Mouse (Mus musculus) midbrain, embryonic 12.5 days (tissue): ENCODE data around the gene Ski. TPM values are rescaled to one million over a fixed set of nuclear protein-coding genes. Genes with fewer than 3 reads are reported as not detected.

Experiments used
- ATAC-seq: fragments of 200-750 bp; cut with Nextera tagmentation; 2 replicates; pipeline ENCODE4 v1.8.0; 2017; ENCODE audit warnings: low read depth, moderate TSS enrichment, moderate library complexity; ENCODE audit not compliant: low FRiP score
- H3K27ac ChIP-seq: fragments of 300-500 bp; sonication (generic); replicated peaks from 2 replicates; pipeline ENCODE4 v1.5.1; 2016; ENCODE audit warnings: mild to moderate bottlenecking
- H3K27me3 ChIP-seq: fragments of 300-500 bp; sonication (generic); 2 replicates; pipeline ENCODE4 v1.6.1; 2016; ENCODE audit warnings: mild to moderate bottlenecking
- H3K36me3 ChIP-seq: fragments of 300-500 bp; sonication (generic); 2 replicates; pipeline ENCODE4 v1.6.1; 2016
- H3K4me1 ChIP-seq: fragments of 300-500 bp; sonication (generic); 2 replicates; pipeline ENCODE4 v1.6.1; 2016
- H3K4me2 ChIP-seq: fragments of 300-500 bp; sonication (generic); replicated peaks from 2 replicates; pipeline ENCODE4 v1.6.1; 2016; ENCODE audit warnings: mild to moderate bottlenecking, moderate library complexity
- H3K4me3 ChIP-seq: fragments of 300-500 bp; sonication (generic); 2 replicates; pipeline ENCODE4 v1.5.1; 2016; ENCODE audit warnings: mild to moderate bottlenecking
- H3K9ac ChIP-seq: fragments of 300-500 bp; sonication (generic); replicated peaks from 2 replicates; pipeline ENCODE4 v1.6.1; 2016; ENCODE audit warnings: mild to moderate bottlenecking, moderate library complexity
- H3K9me3 ChIP-seq: fragments of 300-500 bp; sonication (generic); 2 replicates; pipeline ENCODE4 v1.6.1; 2016; ENCODE audit warnings: mild to moderate bottlenecking
- WGBS: fragments of 180-500 bp; shearing (Covaris S2); methylation state at CpG from one replicate; pipeline ENCODE4 v1.1.7; 2016; 5-methylcytosine and 5-hydroxymethylcytosine counted together
- polyA plus RNA-seq: library from polyadenylated mRNA; unstranded; fragments of >200 nt; fragmentation: Nextera tagmentation; extraction: Ambion mirVana; gene quantifications from 2 replicates; pipeline ENCODE4 v1.2.1, GENCODE M21; 2016

Gene Ski
- polyA plus RNA-seq, 1 experiment from 2014 or later: 12.2 TPM

DNA sequence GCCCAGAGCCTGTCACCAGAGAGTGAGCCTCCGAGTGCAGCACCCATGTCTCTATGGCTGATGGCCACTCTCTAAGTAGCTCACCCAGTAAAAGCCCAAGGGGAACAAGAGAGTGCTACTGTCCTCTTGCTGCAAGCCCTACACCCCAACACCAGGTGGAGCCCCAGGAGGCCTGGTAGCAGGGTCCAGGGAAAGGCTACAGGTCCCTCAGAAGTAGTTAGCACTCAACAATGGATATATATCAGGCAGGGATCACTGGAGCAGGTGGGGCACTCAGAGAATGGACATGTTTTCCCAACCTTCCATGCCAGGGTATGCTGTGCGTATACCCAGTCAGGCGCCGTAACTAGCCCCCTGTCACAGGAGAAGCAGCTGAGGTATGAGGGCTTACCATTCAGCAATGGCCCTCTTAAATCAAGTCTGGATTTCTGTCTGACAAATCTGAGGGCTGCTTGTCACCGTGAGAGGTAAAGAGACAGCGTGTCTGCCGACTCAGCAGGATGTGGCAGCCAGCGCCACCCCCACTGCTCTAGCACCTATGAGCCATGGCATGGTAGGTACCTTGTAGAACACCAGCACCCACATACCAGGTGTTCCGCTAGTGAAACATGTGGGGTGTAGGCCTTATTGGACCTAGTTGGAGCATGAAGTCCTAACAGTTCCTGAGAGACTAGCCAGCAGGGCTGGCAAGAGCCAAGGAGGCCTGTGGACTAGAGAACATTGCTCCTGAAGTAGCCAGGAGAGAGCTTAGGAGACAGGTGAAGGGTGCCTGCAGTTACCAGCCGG lies 93.1 kb downstream of the Ski start:
- WGBS: 95% methylated on average over 10 of the region's 10 CpGs
- peaks cover 25% of the 10 kb centered on the region for H3K4me1 ChIP-seq
- no peak overlapping the region for H3K4me2 ChIP-seq
- no peak overlapping the region for H3K4me3 ChIP-seq
- H3K9ac ChIP-seq: 0 out of 2 replicates have a peak overlapping the region, but pooled peaks have one; percentile 17
- no peaks in the 10 kb centered on the region for H3K9me3 ChIP-seq
- H3K27me3 ChIP-seq: no peaks in the 10 kb centered on the region; the same call in 1 of the 2 replicates
- H3K36me3 ChIP-seq: no peaks in the 10 kb centered on the region
- no peak overlapping the region for H3K27ac ChIP-seq
- no peak for ATAC-seq

DNA sequence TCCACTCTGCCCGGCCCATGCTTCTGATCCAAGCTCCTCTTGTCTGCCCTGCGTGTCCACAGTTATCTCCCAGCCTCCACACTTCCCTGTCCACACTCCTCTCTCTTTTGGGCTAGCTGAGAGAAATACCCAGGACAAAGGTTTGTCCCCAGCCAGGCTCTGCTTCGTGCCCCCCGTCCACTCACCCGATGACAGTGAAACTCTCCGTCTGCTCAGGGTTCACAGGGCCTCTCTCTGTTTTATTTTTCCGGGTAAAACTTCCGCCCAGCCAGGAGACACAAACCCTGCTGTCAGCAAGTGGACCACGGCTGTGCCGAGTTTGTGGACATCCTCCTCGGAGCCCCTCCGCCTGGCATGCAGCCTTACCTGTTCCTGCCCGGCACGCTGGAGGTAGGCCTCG lies 94.0 kb downstream of the Ski start:
- 92% methylated on average over 15 of the region's 15 CpGs for WGBS

DNA sequence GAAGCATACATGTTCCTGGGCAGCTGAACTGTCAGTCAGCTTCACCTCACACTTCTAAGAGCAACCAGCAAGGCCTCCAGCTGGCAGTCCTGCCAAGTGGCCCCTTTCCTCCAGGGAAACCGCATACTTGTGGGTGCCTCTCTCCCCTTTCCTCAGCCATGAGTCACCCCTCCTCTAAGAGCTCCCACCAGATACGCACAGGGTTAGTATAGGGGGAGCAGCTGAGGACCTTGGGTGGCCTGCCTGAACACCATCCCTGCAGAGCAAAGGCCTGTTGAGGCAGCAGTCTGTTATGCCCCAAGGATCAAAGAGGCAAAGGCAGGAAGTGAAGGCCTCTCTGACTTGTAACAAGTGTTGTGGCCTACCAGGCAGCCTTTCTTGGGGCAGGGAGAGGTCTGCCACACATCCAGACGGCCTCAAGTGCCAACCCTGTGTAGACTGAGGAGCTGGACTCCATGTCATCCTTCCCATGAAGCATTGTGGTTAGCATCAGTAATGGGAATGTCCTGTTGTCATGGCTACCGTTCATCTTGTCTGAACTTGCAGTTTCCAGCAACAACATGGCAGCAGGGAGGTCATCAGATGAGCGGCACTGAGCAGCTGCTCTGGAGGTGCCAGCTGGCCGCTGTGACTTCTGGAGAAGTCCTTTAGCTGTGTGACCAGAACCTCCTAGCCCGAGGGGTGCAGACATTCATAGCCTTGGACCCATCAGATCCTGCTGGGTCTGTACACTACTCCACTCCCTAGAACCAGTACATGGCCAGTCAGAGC lies 95.6 kb downstream of the Ski start:
- H3K36me3 ChIP-seq: no peaks in the 10 kb centered on the region
- no peak overlapping the region for H3K4me3 ChIP-seq
- ATAC-seq: no peak
- H3K9ac ChIP-seq: no peak overlapping the region
- H3K4me1 ChIP-seq: peaks cover 24% of the 10 kb centered on the region
- no peak overlapping the region for H3K27ac ChIP-seq
- H3K9me3 ChIP-seq: no peaks in the 10 kb centered on the region
- WGBS: 53% methylated on average over 7 of the region's 7 CpGs
- no peaks in the 10 kb centered on the region; the same call in 1 of the 2 replicates for H3K27me3 ChIP-seq
- H3K4me2 ChIP-seq: no peak overlapping the region

More for the DNA sequence above, 94.0 kb downstream of the Ski start:
- H3K36me3 ChIP-seq: no peaks in the 10 kb centered on the region
- peaks cover 16% of the 10 kb centered on the region for H3K4me1 ChIP-seq
- ATAC-seq: no peak
- no peak overlapping the region for H3K9ac ChIP-seq
- no peaks in the 10 kb centered on the region; the same call in 1 of the 2 replicates for H3K27me3 ChIP-seq
- no peak overlapping the region for H3K4me2 ChIP-seq
- H3K9me3 ChIP-seq: no peaks in the 10 kb centered on the region
- no peak overlapping the region for H3K27ac ChIP-seq
- no peak overlapping the region for H3K4me3 ChIP-seq

DNA sequence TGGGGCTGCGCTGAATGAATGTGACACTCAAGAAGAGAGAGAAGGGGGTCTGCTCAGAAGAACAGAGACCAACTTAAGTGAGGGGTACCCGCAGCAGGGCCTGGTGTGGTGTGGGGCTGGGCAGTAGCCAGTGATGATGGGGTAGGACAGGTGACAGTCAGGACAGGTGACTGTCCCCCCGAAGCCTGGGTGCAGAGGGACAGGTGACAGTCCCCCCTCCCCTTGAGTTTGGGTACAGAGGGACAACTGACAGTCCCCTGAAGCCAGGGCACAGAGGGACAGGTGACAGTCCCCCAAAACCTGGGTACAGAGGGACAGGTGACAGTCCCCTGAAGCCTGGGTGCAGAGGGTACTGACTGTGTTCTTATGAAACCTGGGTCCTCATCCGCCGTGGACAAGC lies 96.2 kb downstream of the Ski start:
- no peak for ATAC-seq
- no peak overlapping the region for H3K27ac ChIP-seq
- WGBS: 88% methylated on average over 5 of the region's 5 CpGs
- no peaks in the 10 kb centered on the region for H3K36me3 ChIP-seq
- peaks cover 24% of the 10 kb centered on the region for H3K4me1 ChIP-seq
- no peaks in the 10 kb centered on the region; the same call in 1 of the 2 replicates for H3K27me3 ChIP-seq
- H3K4me3 ChIP-seq: no peak overlapping the region
- H3K4me2 ChIP-seq: no peak overlapping the region
- H3K9me3 ChIP-seq: no peaks in the 10 kb centered on the region
- H3K9ac ChIP-seq: no peak overlapping the region

DNA sequence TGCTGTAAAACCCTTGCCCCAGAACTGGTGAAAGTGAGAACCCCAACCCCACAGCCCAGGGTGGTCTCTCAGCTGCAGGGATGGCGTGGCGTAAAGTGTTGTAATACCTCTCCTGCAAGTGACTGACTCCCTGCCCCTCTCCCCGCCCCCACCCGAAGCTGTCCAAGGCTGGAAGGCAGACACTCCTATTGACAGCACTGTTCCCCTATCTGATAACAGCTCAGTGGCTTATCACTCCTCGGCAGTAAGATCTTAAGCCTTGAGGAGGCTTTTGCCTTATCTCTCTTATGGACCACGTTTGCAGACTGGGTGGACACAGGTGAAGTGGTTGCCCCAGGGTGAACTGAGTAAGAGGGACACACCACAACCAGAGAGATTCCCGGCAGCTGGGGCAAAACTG lies 97.1 kb downstream of the Ski start:
- ATAC-seq: no peak
- WGBS: 61% methylated on average over 7 of the region's 7 CpGs
- Histone ChIP-seq H3K27ac (0 out of 2 replicates have a peak overlapping the region, but pooled peaks have one; percentile 16), H3K36me3 (no peaks in the 10 kb centered on the region), H3K27me3 (no peaks in the 10 kb centered on the region; the same call in 1 of the 2 replicates), H3K4me3 (no peak overlapping the region), H3K9ac (no peak overlapping the region), H3K9me3 (no peaks in the 10 kb centered on the region), H3K4me1 (peaks cover 24% of the 10 kb centered on the region), H3K4me2 (no peak overlapping the region)

DNA sequence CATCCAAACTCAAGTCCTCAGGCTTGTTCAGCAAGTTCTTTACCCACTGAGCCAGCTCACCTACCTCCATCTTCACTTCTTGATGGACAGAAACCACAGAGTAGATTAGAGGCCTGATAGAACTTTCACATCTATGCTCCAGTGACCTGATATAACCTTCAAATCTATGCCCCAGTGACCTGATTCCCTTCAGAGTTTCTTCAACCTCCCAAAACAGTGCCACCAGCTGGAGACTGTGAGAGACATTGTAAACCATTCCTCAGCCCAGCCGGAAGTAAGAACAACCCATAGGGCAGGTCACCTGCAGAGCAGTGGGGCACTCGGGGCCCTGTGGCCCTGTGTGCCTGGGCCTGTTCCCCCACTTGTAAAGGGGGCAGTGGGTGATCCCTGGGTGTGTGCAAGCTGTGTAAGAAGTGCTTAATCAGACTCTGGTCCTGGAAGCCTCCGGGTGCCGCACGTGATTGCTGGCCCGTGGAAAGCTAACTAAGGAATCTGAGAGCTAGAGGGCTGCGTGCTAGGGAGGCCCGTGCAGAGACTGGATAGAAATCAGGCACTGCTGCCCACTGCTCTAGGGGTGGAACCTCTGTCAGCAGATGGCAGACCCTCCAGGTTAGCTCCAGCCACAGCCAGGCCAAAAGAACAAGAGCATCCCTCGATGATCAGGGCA lies 98.4 kb downstream of the Ski start:
- H3K27me3 ChIP-seq: no peaks in the 10 kb centered on the region
- H3K4me2 ChIP-seq: no peak overlapping the region
- 78% methylated on average over 9 of the region's 9 CpGs for WGBS
- H3K27ac ChIP-seq: no peak overlapping the region
- H3K9ac ChIP-seq: no peak overlapping the region
- no peaks in the 10 kb centered on the region for H3K9me3 ChIP-seq
- H3K4me1 ChIP-seq: peaks cover 24% of the 10 kb centered on the region
- no peak for ATAC-seq
- H3K4me3 ChIP-seq: no peak overlapping the region
- H3K36me3 ChIP-seq: no peaks in the 10 kb centered on the region

DNA sequence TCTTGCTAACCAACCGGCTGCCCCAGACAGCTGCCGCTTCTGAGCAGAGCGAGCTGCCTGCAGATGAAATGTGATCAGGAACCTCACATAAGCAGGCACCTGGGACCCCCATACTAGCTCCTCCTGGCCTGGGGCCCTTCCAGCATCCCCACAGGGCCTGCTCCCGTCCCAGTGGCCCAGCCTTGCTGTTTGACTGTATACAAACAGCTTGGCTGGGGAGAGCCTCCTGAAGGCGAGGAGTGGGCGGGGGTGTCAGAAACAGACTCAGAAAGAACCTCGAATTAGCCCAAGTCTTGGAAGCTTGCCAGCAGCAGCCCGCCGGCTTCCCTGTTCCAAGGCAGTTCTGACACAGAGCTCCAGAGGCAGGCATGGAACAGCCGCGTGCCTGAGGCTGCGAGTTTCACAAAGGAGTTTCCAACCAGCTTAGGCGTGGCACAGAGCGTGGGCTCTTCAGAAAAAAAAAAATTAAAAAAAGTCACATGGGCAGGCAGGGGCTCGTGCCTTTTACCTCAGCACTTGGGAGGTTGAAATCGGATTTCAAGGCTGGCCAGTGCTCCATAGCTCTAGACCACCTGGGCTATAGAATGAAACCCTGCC lies 99.8 kb downstream of the Ski start:
- no peaks in the 10 kb centered on the region for H3K36me3 ChIP-seq
- H3K9me3 ChIP-seq: no peaks in the 10 kb centered on the region
- H3K27ac ChIP-seq: peak overlapping the region; percentile 68
- no peak overlapping the region for H3K4me3 ChIP-seq
- 0 out of 2 replicates have a peak overlapping the region, but pooled peaks have one; percentile 7 for H3K4me2 ChIP-seq
- WGBS: 48% methylated on average over 16 of the region's 16 CpGs
- H3K4me1 ChIP-seq: peaks cover 27% of the 10 kb centered on the region
- H3K27me3 ChIP-seq: no peaks in the 10 kb centered on the region
- ATAC-seq: peak; percentile 68
- no peak overlapping the region for H3K9ac ChIP-seq

DNA sequence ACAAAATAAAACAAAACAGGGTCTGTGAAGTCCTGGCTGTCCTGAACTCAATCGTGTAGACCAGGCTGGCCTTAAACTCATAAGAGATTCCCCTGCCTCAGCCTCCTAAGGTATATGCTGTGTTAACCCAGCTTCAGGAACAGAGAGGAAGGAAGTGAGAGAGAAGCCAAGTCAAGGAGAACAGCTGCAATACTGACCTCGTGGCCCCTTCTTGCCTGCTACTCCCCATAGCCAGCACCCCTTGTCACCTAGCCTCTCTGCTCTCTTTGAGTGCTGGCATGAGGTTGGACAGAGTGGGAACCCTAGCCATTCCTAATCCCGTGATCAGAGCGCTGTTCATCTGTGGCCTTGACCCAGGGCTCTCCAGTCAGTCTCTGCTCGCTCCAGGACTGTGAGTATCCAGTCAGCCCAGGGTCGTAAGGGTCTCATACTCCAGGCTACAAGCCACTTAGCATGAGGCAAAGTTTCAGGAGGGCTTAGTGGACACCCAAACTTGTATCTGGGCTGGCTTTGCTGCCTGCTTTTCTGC lies 100.4 kb downstream of the Ski start:
- Histone ChIP-seq H3K4me2 (0 out of 2 replicates have a peak overlapping the region, but pooled peaks have one; percentile 7), H3K27ac (peak overlapping the region; percentile 68), H3K36me3 (no peaks in the 10 kb centered on the region), H3K9ac (no peak overlapping the region), H3K9me3 (no peaks in the 10 kb centered on the region), H3K4me1 (peaks cover 26% of the 10 kb centered on the region), H3K27me3 (no peaks in the 10 kb centered on the region), H3K4me3 (no peak overlapping the region)
- WGBS: 83% methylated on average over 6 of the region's 6 CpGs
- no peak for ATAC-seq

DNA sequence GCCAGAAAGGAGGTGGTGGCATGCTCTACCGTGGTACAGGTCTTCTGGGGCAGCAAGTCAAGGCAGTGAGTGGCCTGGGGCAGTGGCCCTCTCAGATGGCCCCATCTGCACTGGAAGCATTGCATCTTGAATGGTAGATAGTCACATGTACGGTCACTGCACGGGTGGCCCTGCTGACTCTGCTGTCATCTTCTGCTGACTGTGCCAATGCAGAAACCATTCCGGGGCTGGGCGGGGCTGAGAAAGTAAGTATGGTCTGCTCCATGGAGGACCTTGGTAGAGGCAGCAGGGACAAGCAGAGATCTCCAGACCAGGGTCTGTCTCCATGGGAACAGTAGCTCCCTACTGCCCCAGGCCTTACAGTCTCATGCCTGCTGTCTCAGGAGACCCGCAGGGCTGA lies 101.2 kb downstream of the Ski start:
- H3K4me1 ChIP-seq: peaks cover 21% of the 10 kb centered on the region
- H3K4me3 ChIP-seq: no peak overlapping the region
- no peak overlapping the region for H3K9ac ChIP-seq
- WGBS: 90% methylated on average over 6 of the region's 6 CpGs
- ATAC-seq: no peak
- H3K4me2 ChIP-seq: no peak overlapping the region
- H3K36me3 ChIP-seq: no peaks in the 10 kb centered on the region
- no peaks in the 10 kb centered on the region for H3K9me3 ChIP-seq
- no peaks in the 10 kb centered on the region for H3K27me3 ChIP-seq
- no peak overlapping the region for H3K27ac ChIP-seq

DNA sequence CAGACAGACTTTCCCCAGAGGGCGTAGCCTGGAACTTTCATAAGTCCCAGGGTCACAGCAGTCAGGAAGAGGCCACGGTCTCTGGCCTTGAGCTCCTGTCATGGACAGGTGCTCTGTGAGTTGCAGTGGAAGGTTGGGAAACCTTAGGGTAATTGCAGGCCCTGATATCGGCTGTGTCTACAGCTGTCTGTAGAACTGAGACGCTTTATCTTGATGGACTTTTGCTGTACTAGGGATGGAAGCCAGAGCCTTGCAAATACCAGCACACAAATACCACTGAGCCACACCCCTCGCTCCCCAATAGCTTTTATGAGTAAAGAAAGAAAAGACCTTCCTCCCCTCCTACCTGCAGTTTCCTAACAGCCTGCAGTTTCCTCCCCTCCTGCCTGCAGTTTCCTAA lies 101.8 kb downstream of the Ski start:
- peaks cover 21% of the 10 kb centered on the region for H3K4me1 ChIP-seq
- no peaks in the 10 kb centered on the region for H3K36me3 ChIP-seq
- H3K9me3 ChIP-seq: no peaks in the 10 kb centered on the region
- no peaks in the 10 kb centered on the region for H3K27me3 ChIP-seq
- H3K27ac ChIP-seq: no peak overlapping the region
- 90% methylated on average over 5 of the region's 5 CpGs for WGBS
- no peak for ATAC-seq
- no peak overlapping the region for H3K4me3 ChIP-seq
- no peak overlapping the region for H3K4me2 ChIP-seq
- no peak overlapping the region for H3K9ac ChIP-seq

DNA sequence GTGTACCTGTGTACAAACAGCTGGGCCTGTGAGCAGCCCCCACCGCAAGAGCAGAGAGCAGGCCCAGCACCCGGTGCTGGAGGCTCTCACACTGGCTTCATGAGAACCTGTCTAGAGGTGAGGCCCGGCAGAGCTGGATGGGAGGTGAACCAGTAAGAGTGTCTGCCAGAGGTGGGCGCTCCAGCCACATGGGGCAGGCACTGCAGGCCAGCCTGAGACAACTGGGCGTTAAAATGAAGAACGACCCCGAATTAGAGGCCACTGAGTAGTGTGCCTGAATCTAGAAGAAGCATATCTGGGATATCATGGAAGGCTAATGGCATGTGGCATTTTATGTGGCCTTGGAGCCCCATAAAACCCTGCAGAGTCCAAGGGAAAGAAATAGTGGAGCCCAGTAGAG lies 102.4 kb downstream of the Ski start:
- Histone ChIP-seq H3K9ac (no peak overlapping the region), H3K4me3 (no peak overlapping the region), H3K4me2 (no peak overlapping the region), H3K27ac (no peak overlapping the region), H3K9me3 (no peaks in the 10 kb centered on the region), H3K36me3 (no peaks in the 10 kb centered on the region), H3K27me3 (no peaks in the 10 kb centered on the region), H3K4me1 (peaks cover 21% of the 10 kb centered on the region)
- ATAC-seq: no peak
- WGBS: 88% methylated on average over 7 of the region's 7 CpGs
